ENCODE assay signal across 8 mouse cellular contexts in the genomic region with DNA sequence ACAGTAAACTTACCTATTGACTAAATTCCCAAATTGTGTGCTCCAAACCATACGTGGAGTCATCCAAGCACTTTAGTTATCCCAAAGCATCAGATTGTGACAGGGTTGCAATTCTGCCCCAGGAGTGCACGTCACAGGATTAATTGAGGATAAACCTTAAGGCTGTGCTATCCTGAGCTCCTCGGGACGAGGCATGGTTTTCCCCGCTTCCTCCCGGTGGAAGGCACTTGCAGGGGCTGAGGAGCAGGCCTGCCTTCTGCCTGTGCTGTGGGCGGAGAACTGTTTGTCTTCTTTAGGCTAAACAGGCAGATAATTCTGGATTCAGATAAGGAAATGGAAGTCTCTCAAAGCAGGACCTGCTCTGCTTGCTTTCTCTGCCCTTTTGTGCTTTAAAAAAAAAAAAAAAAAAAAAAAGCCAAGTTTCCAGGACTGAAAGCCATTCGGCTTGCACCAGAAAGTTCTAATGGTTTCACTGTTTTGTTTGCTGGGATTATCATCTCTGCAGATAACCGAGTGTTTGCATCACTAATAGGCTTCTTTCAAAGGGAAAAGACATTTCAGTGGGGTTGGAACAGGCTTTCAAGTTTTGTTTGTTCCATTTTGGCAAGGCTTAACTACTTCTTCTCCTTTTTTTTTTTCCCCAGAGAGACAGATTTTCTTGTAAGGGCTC. TPM values are rescaled to one million over a fixed set of nuclear protein-coding genes. Genes with fewer than 3 reads are reported as not detected.
DNase-seq lines count a peak whose midpoint lies in the region; ATAC-seq and TF ChIP-seq lines count a peak whose summit lies in the region.

No protein-coding gene starts in this region.

- TF ChIP-seq POLR2A in ES-Bruce4 (IDR thresholded peaks at IDR 0.05; ENCODE audit: insufficient read depth, low read length), result no peak

- TF ChIP-seq CTCF in ES-Bruce4 (IDR thresholded peaks at IDR 0.05; ENCODE audit: low read depth, low read length), result no peak
- no peak for TF ChIP-seq CTCF in liver, embryonic 14.5 days (IDR thresholded peaks at IDR 0.05; ENCODE audit: low read depth)

- intact Hi-C loops in heart, postnatal 14 days (cut with DNase I), result loop anchor here (5.0 kb wide), 4 partner anchors 37 to 253 kb away; no protein-coding TSS in a partner anchor

- H3K4me1 ChIP-seq in heart, embryonic 10.5 days, result peaks cover 41% of the 10 kb centered on the region
- no peaks in the 10 kb centered on the region for H3K4me1 ChIP-seq in ES-Bruce4 (ENCODE audit: control insufficient read depth, insufficient read depth, low read length)
- peaks cover 35% of the 10 kb centered on the region for H3K4me1 ChIP-seq in forebrain, embryonic 15.5 days
- H3K4me1 ChIP-seq in liver, embryonic 14.5 days (replicated peaks; ENCODE audit: control insufficient read depth in 2 of 2, insufficient read depth in 2 of 2, low read length in 1 of 2), result peaks cover 5 to 11% of the 10 kb centered on the region in 2 experiments

- no peak overlapping the region for H3K4me2 ChIP-seq in forebrain, embryonic 15.5 days (replicated peaks)
- H3K4me2 ChIP-seq in liver, embryonic 14.5 days (ENCODE audit: low read depth), result peak overlapping the region; percentile 76

- no peak for TF ChIP-seq EP300 in ES-Bruce4 (IDR thresholded peaks at IDR 0.05; ENCODE audit: insufficient read depth, low read depth, low read length)
- no peak for TF ChIP-seq EP300 in liver, embryonic 14.5 days (IDR thresholded peaks at IDR 0.05; ENCODE audit: low read depth)

- 9% methylated on average over 9 of the region's 9 CpGs for WGBS in heart, embryonic 10.5 days
- 20% methylated on average over 9 of the region's 9 CpGs for WGBS in forebrain, embryonic 15.5 days
- 32% methylated on average over 9 of the region's 9 CpGs for WGBS in liver, embryonic 14.5 days (ENCODE audit: insufficient replicate concordance)

- ATAC-seq in forebrain, embryonic 15.5 days (replicated peaks), result no peak
- no peak for ATAC-seq in liver, embryonic 14.5 days (ENCODE audit: insufficient read depth)

- no peak overlapping the region for H3K9ac ChIP-seq in ES-Bruce4 (ENCODE audit: low read depth, poor library complexity, severe bottlenecking)
- no peak overlapping the region for H3K9ac ChIP-seq in forebrain, embryonic 15.5 days (replicated peaks)
- no peak overlapping the region for H3K9ac ChIP-seq in liver, embryonic 14.5 days (replicated peaks)

- no peak for DNase-seq in heart, embryonic 10.5 days (ENCODE audit: low spot score)
- DNase-seq in heart, postnatal 14 days, result no peak
- no peak for DNase-seq in liver, embryonic 14.5 days (ENCODE audit: low read depth in 3 of 3, low spot score in 3 of 3)
- no peak for DNase-seq in right cerebral cortex, postnatal 25 days
- no peak for DNase-seq in right cerebral cortex, postnatal 4 days
- DNase-seq in frontal cortex, postnatal 14 days (ENCODE audit: low spot score in 2 of 2), result no peak

- 0 out of 2 replicates have a peak overlapping the region, but pooled peaks have one; percentile 98 for H3K4me3 ChIP-seq in heart, embryonic 10.5 days
- no peak overlapping the region for H3K4me3 ChIP-seq in ES-Bruce4 (ENCODE audit: low read depth, low read length)
- no peak overlapping the region for H3K4me3 ChIP-seq in forebrain, embryonic 15.5 days
- H3K4me3 ChIP-seq in liver, embryonic 14.5 days (ENCODE audit: insufficient read depth in 1 of 2, low read depth in 2 of 2, low read length in 2 of 2), result no peak overlapping the region

- peak overlapping the region; percentile 98; the same call in 1 of the 2 replicates for H3K27ac ChIP-seq in heart, embryonic 10.5 days
- H3K27ac ChIP-seq in ES-Bruce4 (ENCODE audit: insufficient read depth, low read length), result peak overlapping the region; percentile 85
- peak overlapping the region; percentile 91 for H3K27ac ChIP-seq in forebrain, embryonic 15.5 days (replicated peaks)
- H3K27ac ChIP-seq in liver, embryonic 14.5 days, result no peak overlapping the region

- H3K27me3 ChIP-seq in heart, embryonic 10.5 days (ENCODE audit: insufficient read depth, poor library complexity, severe bottlenecking), result no peaks in the 10 kb centered on the region
- no peaks in the 10 kb centered on the region for H3K27me3 ChIP-seq in ES-Bruce4 (ENCODE audit: control insufficient read depth, insufficient read depth, low read length, poor library complexity, severe bottlenecking)
- no peaks in the 10 kb centered on the region for H3K27me3 ChIP-seq in forebrain, embryonic 15.5 days
- H3K27me3 ChIP-seq in liver, embryonic 14.5 days (ENCODE audit: control insufficient read depth, insufficient read depth, low read length), result peaks cover 4% of the 10 kb centered on the region

- peaks cover 7% of the 10 kb centered on the region for H3K36me3 ChIP-seq in heart, embryonic 10.5 days
- no peaks in the 10 kb centered on the region for H3K36me3 ChIP-seq in ES-Bruce4 (ENCODE audit: control insufficient read depth, insufficient read depth, low read length, poor library complexity, severe bottlenecking)
- no peaks in the 10 kb centered on the region for H3K36me3 ChIP-seq in forebrain, embryonic 15.5 days
- no peaks in the 10 kb centered on the region for H3K36me3 ChIP-seq in liver, embryonic 14.5 days (replicated peaks; ENCODE audit: control insufficient read depth, insufficient read depth, low read depth)

- H3K9me3 ChIP-seq in heart, embryonic 10.5 days, result no peaks in the 10 kb centered on the region
- H3K9me3 ChIP-seq in ES-Bruce4 (replicated peaks; ENCODE audit: control insufficient read depth, insufficient read depth, low read length, poor library complexity, severe bottlenecking), result no peaks in the 10 kb centered on the region
- H3K9me3 ChIP-seq in forebrain, embryonic 15.5 days, result no peaks in the 10 kb centered on the region
- H3K9me3 ChIP-seq in liver, embryonic 14.5 days (ENCODE audit: control insufficient read depth, low read length), result no peaks in the 10 kb centered on the region

RNA-seq across cellular contexts. Expression of a gene that starts 0.9 kb away (rescaled TPM):
- 13.5 and 17.6 TPM in 2 replicates for polyA plus RNA-seq in heart, embryonic 10.5 days (2016; fragmentation: Nextera tagmentation; extraction: Ambion mirVana)
- total RNA-seq in heart, postnatal 14 days (2021), result 10 to 100 TPM; 30.0 to 34.6 TPM
- 52.4 and 52.5 TPM in 2 replicates for polyA plus RNA-seq in ES-Bruce4 (2011; ENCODE audit: insufficient read depth, insufficient read length, low read depth, missing spikeins)
- polyA plus RNA-seq in forebrain, embryonic 15.5 days (2015; fragmentation: Nextera tagmentation; extraction: Ambion mirVana), result 31.7 and 33.5 TPM in 2 replicates
- 3.5 and 4.3 TPM in 2 replicates for polyA plus RNA-seq in liver, embryonic 14.5 days (2012; rRNA removed)
- 4.0 and 4.3 TPM in 2 replicates for polyA plus RNA-seq in liver, embryonic 14.5 days (2014; fragmentation: Nextera tagmentation; extraction: Ambion mirVana)
